Mouse (Mus musculus): ENCODE measurements around the gene Nup43. TPM values are rescaled to one million over a fixed set of nuclear protein-coding genes. Genes with fewer than 3 reads are reported as not detected.
"Not testable (repeated sequence)": the region's sequence is repeated elsewhere in the genome, so short reads cannot be mapped to it uniquely, and the experiment has no call there.

Gene Nup43
- 55.2 and 58.1 TPM in 2 replicates for polyA plus RNA-seq (2015; fragmentation: Nextera tagmentation; extraction: Ambion mirVana)

DNA sequence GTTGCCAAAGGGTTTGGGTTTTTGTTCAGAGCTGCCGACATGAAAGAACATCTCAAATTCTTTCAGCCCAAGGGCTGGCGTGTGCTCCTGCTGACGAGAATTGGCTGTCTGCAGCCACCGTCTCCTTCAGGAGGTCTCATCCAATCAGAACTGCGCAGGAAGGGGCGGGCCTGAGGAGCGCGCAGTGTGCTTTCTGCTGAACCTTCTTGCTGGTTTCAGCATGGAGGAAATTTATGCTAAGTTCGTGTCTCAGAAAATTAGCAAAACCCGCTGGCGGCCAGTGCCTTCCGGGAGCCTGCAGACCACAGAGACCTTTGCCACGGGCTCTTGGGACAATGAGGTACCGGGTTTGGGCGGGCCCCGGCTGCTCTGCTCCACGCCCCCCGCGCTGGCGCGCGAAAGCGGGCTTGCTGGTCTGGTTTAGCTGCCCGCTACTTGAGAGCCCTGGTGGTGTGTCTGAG, at the start of gene Nup43:
Nup43 (plus strand) TSS at position 162 of the 461 bp plus-strand sequence.
- 0% methylated on average over 24 of the region's 24 CpGs for WGBS
- H3K4me3 ChIP-seq (replicated peaks) = peak within 1 kb of the TSS; percentile 77
- peak; percentile 82 for ATAC-seq (replicated peaks; ENCODE audit: low FRiP score)
- H3K9me3 ChIP-seq (replicated peaks) = no peaks in the 10 kb centered on the region
- H3K27me3 ChIP-seq = no peaks in the 10 kb centered on the region
- peak within 1 kb of the TSS; percentile 63 for H3K4me2 ChIP-seq
- H3K9ac ChIP-seq = peak within 1 kb of the TSS; percentile 71
- peak within 1 kb of the TSS; percentile 90 for H3K27ac ChIP-seq
- peaks cover 28% of the 10 kb centered on the region for H3K36me3 ChIP-seq
- peaks cover 17% of the 10 kb centered on the region for H3K4me1 ChIP-seq

DNA sequence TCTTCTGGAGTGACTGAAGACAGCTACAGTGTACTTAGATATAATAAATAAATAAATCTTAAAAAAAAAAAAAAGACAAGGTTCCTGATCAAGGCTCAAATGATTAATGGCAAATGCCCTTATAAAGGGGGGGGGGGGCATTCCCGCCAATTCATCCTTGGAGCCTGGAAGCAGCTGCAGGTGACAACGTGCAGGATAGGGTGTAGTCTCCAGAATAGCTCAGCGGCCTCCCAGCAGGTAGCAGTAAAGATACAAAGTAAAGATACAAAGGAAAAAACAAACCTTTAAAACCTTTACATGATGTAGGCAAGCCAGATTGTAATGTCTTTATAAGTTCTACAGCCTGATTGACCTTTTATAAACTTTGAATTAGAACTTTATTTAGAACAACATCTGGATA, 49.7 kb upstream of the Nup43 start:
- not testable (repeated sequence) for H3K9me3 ChIP-seq (replicated peaks); H3K4me3 ChIP-seq (replicated peaks); H3K27ac ChIP-seq; H3K4me1 ChIP-seq; H3K36me3 ChIP-seq; H3K9ac ChIP-seq; H3K27me3 ChIP-seq; H3K4me2 ChIP-seq; ATAC-seq (replicated peaks; ENCODE audit: low FRiP score)
- WGBS = 58% methylated on average over 3 of the region's 3 CpGs

DNA sequence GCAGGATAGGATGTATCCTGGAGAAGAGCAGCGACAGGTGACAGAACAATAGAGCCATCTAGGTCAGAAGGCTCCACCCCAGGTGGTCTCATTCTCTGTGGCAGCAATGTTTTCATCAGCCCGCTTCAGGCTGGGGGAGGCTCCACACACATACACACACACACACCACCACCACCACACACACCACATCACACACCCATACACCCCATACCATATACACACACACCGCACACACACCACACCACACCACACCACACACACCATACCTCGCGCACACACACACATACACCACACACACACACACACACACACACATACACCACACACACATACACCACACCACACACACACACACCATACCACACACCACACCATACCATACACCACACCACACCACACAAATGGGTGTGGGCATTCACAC, 47.5 kb upstream of the Nup43 start:
- Histone ChIP-seq H3K4me1 (no peaks in the 10 kb centered on the region), H3K27ac (no peak overlapping the region), H3K9ac (no peak overlapping the region), H3K36me3 (no peaks in the 10 kb centered on the region), H3K4me3 (replicated peaks) (no peak overlapping the region), H3K4me2 (no peak overlapping the region), H3K9me3 (replicated peaks) (peaks cover 2% of the 10 kb centered on the region; the same call in 1 of the 2 replicates), H3K27me3 (no peaks in the 10 kb centered on the region)
- WGBS = 99% methylated on average over 5 of the region's 5 CpGs
- ATAC-seq (replicated peaks; ENCODE audit: low FRiP score) = no peak

DNA sequence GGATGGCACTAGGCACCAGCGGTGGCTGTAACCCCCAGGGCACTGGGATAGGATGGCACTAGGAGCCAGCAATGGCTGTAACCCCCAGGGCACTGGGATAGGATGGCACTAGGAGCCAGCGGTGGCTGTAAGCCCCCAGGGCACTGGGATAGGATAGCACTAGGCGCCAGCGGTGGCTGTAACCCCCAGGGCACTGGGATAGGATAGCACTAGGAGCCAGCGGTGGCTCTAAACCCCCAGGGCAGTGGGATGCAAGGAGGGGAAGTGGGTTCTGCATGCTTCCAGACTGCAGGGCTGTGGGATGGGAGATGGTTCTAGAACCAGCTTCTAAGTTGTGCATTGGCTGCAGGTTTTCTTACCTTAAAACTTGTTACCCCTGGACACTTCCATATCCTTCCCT, 46.6 kb upstream of the Nup43 start:
- no peak overlapping the region for H3K27ac ChIP-seq
- no peaks in the 10 kb centered on the region for H3K4me1 ChIP-seq
- ATAC-seq (replicated peaks; ENCODE audit: low FRiP score) = no peak
- no peaks in the 10 kb centered on the region for H3K36me3 ChIP-seq
- no peak overlapping the region for H3K9ac ChIP-seq
- H3K9me3 ChIP-seq (replicated peaks) = no peaks in the 10 kb centered on the region
- no peak overlapping the region for H3K4me3 ChIP-seq (replicated peaks)
- 77% methylated on average over 5 of the region's 5 CpGs for WGBS
- H3K4me2 ChIP-seq = no peak overlapping the region
- H3K27me3 ChIP-seq = no peaks in the 10 kb centered on the region

DNA sequence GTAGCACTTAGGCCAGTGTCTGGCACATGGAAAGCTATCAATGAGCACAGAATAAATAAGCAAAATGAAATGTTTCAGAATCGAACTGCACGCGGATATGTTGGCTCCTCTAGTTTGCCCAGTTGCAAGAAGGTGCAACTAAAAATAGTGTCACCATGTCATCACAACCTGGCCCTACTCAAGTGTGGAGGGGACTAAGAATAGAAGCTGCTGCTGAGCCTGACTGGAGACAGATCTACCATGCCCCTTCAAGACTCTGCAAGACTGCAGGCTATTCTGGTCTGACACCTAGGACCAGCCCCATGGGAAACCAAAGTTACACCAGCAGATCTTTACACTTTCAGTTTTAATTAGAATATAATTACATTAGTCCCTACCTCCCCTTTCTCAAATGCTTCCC, 44.9 kb upstream of the Nup43 start:
- no peaks in the 10 kb centered on the region for H3K36me3 ChIP-seq
- H3K4me2 ChIP-seq = no peak overlapping the region
- no peak overlapping the region for H3K27ac ChIP-seq
- H3K9ac ChIP-seq = no peak overlapping the region
- no peaks in the 10 kb centered on the region for H3K9me3 ChIP-seq (replicated peaks)
- no peaks in the 10 kb centered on the region for H3K4me1 ChIP-seq
- H3K4me3 ChIP-seq (replicated peaks) = no peak overlapping the region
- 93% methylated on average over 3 of the region's 3 CpGs for WGBS
- no peaks in the 10 kb centered on the region for H3K27me3 ChIP-seq
- ATAC-seq (replicated peaks; ENCODE audit: low FRiP score) = no peak

DNA sequence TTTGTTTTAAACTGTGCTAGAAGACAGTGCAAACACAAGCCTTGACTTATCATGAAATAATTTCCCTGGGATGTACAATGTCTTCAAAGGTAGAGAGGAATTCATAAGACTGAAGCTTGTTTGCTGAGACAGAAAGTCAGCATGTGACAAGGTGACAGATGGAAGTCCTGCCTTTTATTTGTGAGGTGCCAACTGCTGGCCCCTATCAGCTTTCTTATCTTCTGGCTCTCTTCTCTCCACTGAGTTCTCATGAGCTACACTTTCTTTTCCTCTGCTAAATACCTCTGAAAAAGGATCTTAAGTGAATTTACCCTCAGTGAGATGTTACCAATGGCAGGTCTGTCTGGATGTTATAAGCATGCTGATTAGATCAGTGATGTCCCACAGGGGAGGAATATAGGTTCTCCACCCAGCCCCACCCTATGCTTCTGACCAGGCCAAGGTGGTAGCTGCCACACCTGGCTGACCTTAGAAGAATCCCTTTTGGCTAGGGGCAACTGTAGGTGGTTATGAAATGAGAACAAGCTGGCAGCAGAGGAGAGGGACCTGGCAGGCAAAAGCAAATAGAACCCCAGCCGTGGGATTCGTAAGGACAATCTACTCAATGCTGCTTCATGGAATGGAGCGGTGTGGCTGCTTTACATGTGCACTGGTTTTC, 43.3 kb upstream of the Nup43 start:
- H3K36me3 ChIP-seq = 0 out of 2 replicates have a peak, but pooled peaks cover 7% of the 10 kb centered on the region
- H3K9me3 ChIP-seq (replicated peaks) = no peaks in the 10 kb centered on the region
- H3K4me3 ChIP-seq (replicated peaks) = no peak overlapping the region
- no peaks in the 10 kb centered on the region for H3K27me3 ChIP-seq
- no peak for ATAC-seq (replicated peaks; ENCODE audit: low FRiP score)
- no peaks in the 10 kb centered on the region for H3K4me1 ChIP-seq
- H3K9ac ChIP-seq = no peak overlapping the region
- H3K27ac ChIP-seq = no peak overlapping the region
- 93% methylated on average over 3 of the region's 3 CpGs for WGBS
- no peak overlapping the region for H3K4me2 ChIP-seq

DNA sequence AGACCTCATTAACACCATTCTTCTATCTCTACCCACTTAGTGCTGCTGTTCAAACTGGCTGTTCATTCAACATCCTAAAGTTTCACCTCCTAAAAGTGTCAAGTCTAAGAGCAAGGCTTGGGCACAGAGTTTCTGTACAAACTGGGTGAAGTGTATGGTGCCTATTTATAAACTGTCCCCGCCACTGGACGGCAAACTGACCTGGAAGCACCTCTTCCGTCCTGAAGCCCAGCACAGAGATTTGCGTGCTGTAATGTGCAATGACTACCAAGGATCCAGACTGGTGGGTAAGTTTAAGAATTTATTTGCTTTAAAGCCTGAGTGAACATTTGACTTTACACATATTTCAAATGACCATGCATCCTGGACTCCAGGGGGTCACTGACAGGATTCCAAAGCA, 38.2 kb upstream of the Nup43 start:
- WGBS = 89% methylated on average over 4 of the region's 4 CpGs
- no peaks in the 10 kb centered on the region for H3K27me3 ChIP-seq
- H3K36me3 ChIP-seq = peaks cover 40% of the 10 kb centered on the region
- no peak for ATAC-seq (replicated peaks; ENCODE audit: low FRiP score)
- H3K9me3 ChIP-seq (replicated peaks) = no peaks in the 10 kb centered on the region
- H3K4me3 ChIP-seq (replicated peaks) = no peak overlapping the region
- H3K4me1 ChIP-seq = no peaks in the 10 kb centered on the region
- no peak overlapping the region for H3K27ac ChIP-seq
- no peak overlapping the region for H3K9ac ChIP-seq
- H3K4me2 ChIP-seq = no peak overlapping the region

DNA sequence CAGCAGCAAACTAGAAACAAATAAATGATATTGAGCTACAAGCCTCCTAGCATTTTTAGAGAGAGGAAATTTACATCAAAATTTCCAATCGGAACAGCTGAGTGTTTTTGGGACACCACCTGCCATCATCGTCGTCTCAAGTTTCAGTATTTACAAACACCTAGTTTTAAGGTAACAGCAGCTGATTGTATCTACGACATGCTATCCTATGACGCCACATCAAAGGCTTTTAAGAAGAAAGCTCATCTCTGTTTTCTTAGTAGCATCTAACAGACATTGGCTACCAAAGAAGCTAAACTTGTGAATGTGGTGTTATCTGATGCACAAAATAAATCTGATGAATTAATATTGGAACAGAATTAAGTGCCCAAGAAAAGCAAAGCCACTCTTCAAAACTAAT, 37.0 kb upstream of the Nup43 start:
- Histone ChIP-seq H3K4me1 (no peaks in the 10 kb centered on the region), H3K27ac (no peak overlapping the region), H3K4me2 (no peak overlapping the region), H3K9ac (no peak overlapping the region), H3K36me3 (peaks cover 40% of the 10 kb centered on the region), H3K27me3 (no peaks in the 10 kb centered on the region), H3K9me3 (replicated peaks) (no peaks in the 10 kb centered on the region), H3K4me3 (replicated peaks) (no peak overlapping the region)
- 88% methylated on average over 5 of the region's 5 CpGs for WGBS
- ATAC-seq (replicated peaks; ENCODE audit: low FRiP score) = no peak

DNA sequence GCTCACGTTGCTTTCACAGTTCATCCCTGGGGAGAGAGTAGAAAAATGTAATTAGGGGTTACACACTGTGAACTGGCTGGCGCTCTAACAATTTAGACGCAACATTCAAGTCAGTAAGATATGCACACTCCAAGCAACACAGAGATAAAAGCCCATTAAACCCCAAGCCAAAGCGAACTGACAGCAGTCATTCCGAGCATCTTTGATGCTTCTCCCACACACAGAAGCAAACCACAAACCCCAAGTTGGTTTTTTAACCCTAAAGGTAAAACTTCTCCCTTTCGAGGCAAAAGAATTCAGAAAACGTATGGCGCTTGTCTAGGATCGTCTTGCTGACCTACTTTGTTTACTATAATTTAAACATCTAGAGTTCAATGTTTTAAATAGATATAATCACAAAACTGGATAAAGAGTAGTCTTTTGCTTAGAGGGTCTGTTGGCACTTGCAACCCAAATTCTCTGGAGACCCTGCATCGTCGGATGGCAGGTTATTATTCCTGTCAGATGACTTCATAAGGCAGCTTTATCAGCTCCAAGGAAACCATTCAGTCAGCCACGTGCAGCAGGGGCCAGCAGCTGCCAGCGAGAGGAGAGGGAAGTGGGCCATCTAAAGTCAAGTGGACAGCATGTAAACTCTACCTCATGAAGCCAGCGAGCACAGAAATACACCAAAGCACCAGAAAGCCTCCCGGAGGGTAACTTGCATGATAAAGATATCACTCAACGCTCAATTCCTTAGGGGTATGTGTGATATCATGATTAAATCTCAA, 36.2 kb upstream of the Nup43 start:
- no peak overlapping the region for H3K27ac ChIP-seq
- no peak overlapping the region for H3K9ac ChIP-seq
- WGBS = 85% methylated on average over 16 of the region's 16 CpGs
- peaks cover 40% of the 10 kb centered on the region for H3K36me3 ChIP-seq
- H3K4me1 ChIP-seq = no peaks in the 10 kb centered on the region
- H3K4me2 ChIP-seq = no peak overlapping the region
- H3K27me3 ChIP-seq = no peaks in the 10 kb centered on the region
- no peaks in the 10 kb centered on the region for H3K9me3 ChIP-seq (replicated peaks)
- no peak overlapping the region for H3K4me3 ChIP-seq (replicated peaks)
- ATAC-seq (replicated peaks; ENCODE audit: low FRiP score) = no peak

DNA sequence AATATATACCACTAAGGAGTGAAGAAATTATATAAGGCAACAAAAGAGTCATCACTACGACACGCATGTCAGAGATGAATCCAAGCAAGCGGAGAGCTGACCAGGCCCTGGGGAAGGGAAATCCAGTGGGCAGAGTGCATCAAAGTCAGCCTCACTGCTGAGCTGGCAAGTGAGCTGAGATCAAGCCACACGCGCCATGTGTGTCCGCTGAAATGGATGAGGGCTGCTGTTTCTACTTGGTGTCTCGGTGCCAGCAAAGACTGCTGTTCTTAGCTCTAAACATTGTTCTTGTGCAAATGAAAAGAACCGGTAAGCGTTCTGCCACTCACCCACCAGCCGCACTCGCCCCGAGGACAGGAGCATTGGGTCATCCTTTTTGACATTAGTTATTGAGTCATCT, 26.9 kb upstream of the Nup43 start:
- H3K27ac ChIP-seq = no peak overlapping the region
- H3K36me3 ChIP-seq = peaks cover 77% of the 10 kb centered on the region

DNA sequence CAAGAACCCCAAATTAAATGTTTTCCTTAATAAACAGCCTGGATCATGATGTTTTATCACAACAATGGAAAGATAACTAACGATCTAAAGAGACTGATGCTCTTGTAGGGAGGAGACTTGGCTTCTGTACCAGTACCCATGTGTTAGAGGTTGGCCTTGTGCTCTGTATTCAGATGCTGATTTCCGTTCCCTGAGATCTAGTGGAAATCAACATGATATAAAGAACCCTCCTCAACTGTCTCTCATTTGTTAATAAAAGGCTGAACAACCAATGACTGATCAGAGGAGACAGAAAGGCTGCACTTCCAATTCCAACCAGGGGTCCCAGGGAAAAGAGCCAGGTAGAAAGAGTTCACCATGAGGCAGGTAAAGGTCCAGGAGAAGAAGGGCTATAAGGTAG, 21.4 kb upstream of the Nup43 start:
- no peaks in the 10 kb centered on the region for H3K27me3 ChIP-seq
- H3K4me2 ChIP-seq = no peak overlapping the region
- no peak overlapping the region for H3K27ac ChIP-seq
- H3K36me3 ChIP-seq = peaks cover 68% of the 10 kb centered on the region
- 90% methylated on average over 2 of the region's 2 CpGs for WGBS
- H3K9ac ChIP-seq = no peak overlapping the region
- H3K4me1 ChIP-seq = no peaks in the 10 kb centered on the region
- no peak for ATAC-seq (replicated peaks; ENCODE audit: low FRiP score)
- no peak overlapping the region for H3K4me3 ChIP-seq (replicated peaks)
- H3K9me3 ChIP-seq (replicated peaks) = no peaks in the 10 kb centered on the region

More for the DNA sequence above, 26.9 kb upstream of the Nup43 start:
- Histone ChIP-seq H3K4me2 (no peak overlapping the region), H3K9ac (no peak overlapping the region), H3K4me3 (replicated peaks) (no peak overlapping the region), H3K9me3 (replicated peaks) (no peaks in the 10 kb centered on the region), H3K4me1 (no peaks in the 10 kb centered on the region), H3K27me3 (no peaks in the 10 kb centered on the region)
- 95% methylated on average over 12 of the region's 12 CpGs for WGBS
- ATAC-seq (replicated peaks; ENCODE audit: low FRiP score) = no peak

DNA sequence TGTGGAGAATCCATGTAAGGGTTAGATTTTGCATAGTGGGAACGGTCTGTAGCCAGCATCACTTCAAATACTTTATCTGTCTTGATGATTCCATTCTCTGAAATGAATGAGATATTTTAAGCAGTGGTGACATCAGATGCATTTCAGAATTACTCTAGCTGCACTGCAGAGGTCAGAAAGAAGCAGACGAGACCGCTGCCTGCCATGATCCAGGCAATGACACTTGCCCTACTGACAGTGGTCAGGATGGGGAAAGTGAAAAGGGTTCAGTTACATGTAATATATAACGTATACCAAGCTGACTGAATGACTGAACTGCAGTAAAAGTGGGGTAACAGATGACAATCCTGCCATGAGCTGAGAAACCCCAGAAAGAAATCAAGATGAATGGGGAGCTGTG, 18.2 kb upstream of the Nup43 start:
- ATAC-seq (replicated peaks; ENCODE audit: low FRiP score) = no peak

More for the DNA sequence above, 18.2 kb upstream of the Nup43 start:
- Histone ChIP-seq H3K27me3 (no peaks in the 10 kb centered on the region), H3K4me1 (no peaks in the 10 kb centered on the region), H3K9ac (no peak overlapping the region), H3K36me3 (peaks cover 40% of the 10 kb centered on the region), H3K9me3 (replicated peaks) (no peaks in the 10 kb centered on the region), H3K4me2 (no peak overlapping the region), H3K4me3 (replicated peaks) (no peak overlapping the region), H3K27ac (no peak overlapping the region)
- WGBS = 70% methylated on average over 4 of the region's 4 CpGs

Data from kidney, embryonic 15.5 days (tissue).